11 mouse cellular contexts compared by ENCODE assay signal in the genomic region with DNA sequence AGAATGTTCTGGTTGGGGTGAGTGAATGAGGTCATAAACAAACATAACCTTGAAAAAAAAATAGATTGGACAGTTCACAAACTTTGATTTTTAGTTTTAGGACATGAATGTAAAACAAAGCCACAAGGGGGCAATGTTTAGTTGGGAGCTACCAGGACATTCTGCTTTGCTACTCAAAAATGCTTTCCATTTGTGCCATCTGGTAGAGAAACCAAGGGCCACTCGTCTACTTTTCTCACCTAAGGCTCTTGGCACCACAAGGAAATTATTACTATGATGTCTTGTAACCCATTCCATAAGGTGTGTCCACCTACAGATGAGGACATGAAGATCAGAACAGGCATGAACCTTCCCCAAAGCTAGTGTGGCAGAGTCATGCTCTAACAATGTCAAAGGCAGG. TPM values are rescaled to one million over a fixed set of nuclear protein-coding genes. Genes with fewer than 3 reads are reported as not detected.
DNase-seq lines count a peak whose midpoint lies in the region; ATAC-seq lines count a peak whose summit lies in the region.
"Had no signal": no experiment of that assay in that cellular context is flagged by ENCODE, and none has a peak within 500 bp of the region (broad histone marks: within the 10 kb centered on the region; RNA-seq: fewer than 3 reads in every experiment).

No protein-coding gene starts in this region.

- no peaks in the 10 kb centered on the region for H3K4me1 ChIP-seq in forebrain, embryonic 14.5 days (ENCODE audit: control insufficient read depth, insufficient read depth, low read length)
- no peaks in the 10 kb centered on the region for H3K4me1 ChIP-seq in forebrain, embryonic 12.5 days
- no peaks in the 10 kb centered on the region for H3K4me1 ChIP-seq in limb, embryonic 11.5 days (ENCODE audit: control insufficient read depth, insufficient read depth, low read length)
- no peaks in the 10 kb centered on the region for H3K4me1 ChIP-seq in limb, embryonic 10.5 days

- no peaks in the 10 kb centered on the region for H3K36me3 ChIP-seq in forebrain, embryonic 14.5 days (ENCODE audit: control insufficient read depth, insufficient read depth, low read length)
- no peaks in the 10 kb centered on the region for H3K36me3 ChIP-seq in forebrain, embryonic 12.5 days (replicated peaks)
- no peaks in the 10 kb centered on the region for H3K36me3 ChIP-seq in limb, embryonic 11.5 days (ENCODE audit: control insufficient read depth, insufficient read depth, low read length)
- H3K36me3 ChIP-seq in limb, embryonic 10.5 days, result no peaks in the 10 kb centered on the region

- no peak overlapping the region for H3K4me2 ChIP-seq in forebrain, embryonic 14.5 days (ENCODE audit: low read length)
- no peak overlapping the region for H3K4me2 ChIP-seq in forebrain, embryonic 12.5 days
- H3K4me2 ChIP-seq in limb, embryonic 11.5 days (ENCODE audit: low read depth, severe bottlenecking), result no peak overlapping the region

- no peak overlapping the region for H3K27ac ChIP-seq in forebrain, embryonic 14.5 days (ENCODE audit: low read depth, low read length)
- H3K27ac ChIP-seq in forebrain, embryonic 12.5 days, result no peak overlapping the region
- no peak overlapping the region for H3K27ac ChIP-seq in limb, embryonic 11.5 days (replicated peaks; ENCODE audit: low read depth, low read length)
- H3K27ac ChIP-seq in limb, embryonic 10.5 days, result no peak overlapping the region

- 11% methylated on average over 1 of the region's 1 CpGs for WGBS in forebrain, embryonic 14.5 days
- 5% methylated on average over 1 of the region's 1 CpGs for WGBS in forebrain, embryonic 12.5 days
- 5% methylated on average over 1 of the region's 1 CpGs for WGBS in limb, embryonic 11.5 days
- 14% methylated on average over 1 of the region's 1 CpGs for WGBS in limb, embryonic 10.5 days

- no peak overlapping the region for H3K9ac ChIP-seq in forebrain, embryonic 14.5 days (ENCODE audit: low read length)
- no peak overlapping the region for H3K9ac ChIP-seq in forebrain, embryonic 12.5 days
- H3K9ac ChIP-seq in limb, embryonic 11.5 days (ENCODE audit: low read length), result no peak overlapping the region

- ATAC-seq in forebrain, embryonic 14.5 days, result 0 out of 2 replicates have a peak, but pooled peaks have one; percentile 23
- ATAC-seq in forebrain, embryonic 12.5 days (ENCODE audit: low FRiP score), result no peak
- no peak for ATAC-seq in limb, embryonic 11.5 days (ENCODE audit: insufficient number of reproducible peaks, low FRiP score, low TSS enrichment, low read depth)
- no peak for ATAC-seq in megakaryocyte-erythroid progenitor cell, adult 5-6 weeks (replicated peaks; ENCODE audit: low FRiP score, low TSS enrichment, poor library complexity, severe bottlenecking)

- DNase-seq in forebrain, embryonic 14.5 days (ENCODE audit: low spot score), result peak; percentile 56
- DNase-seq in limb, embryonic 11.5 days (ENCODE audit: low spot score), result peak; percentile 21
- no peak for DNase-seq in limb, embryonic 10.5 days (ENCODE audit: low spot score)
- DNase-seq in Muller cell, postnatal 12 days (ENCODE audit: inconsistent ontology term), result peak; percentile 17
- DNase-seq in kidney, postnatal 14 days, result peak; percentile 8
- no peak for DNase-seq in urinary bladder, adult 2 months (ENCODE audit: low spot score)
- DNase-seq: left cerebral cortex, postnatal 4 days had no signal

- no peaks in the 10 kb centered on the region for H3K27me3 ChIP-seq in forebrain, embryonic 14.5 days (replicated peaks; ENCODE audit: control insufficient read depth, insufficient read depth, low read length)
- no peaks in the 10 kb centered on the region for H3K27me3 ChIP-seq in forebrain, embryonic 12.5 days
- no peaks in the 10 kb centered on the region for H3K27me3 ChIP-seq in limb, embryonic 11.5 days (ENCODE audit: control insufficient read depth, insufficient read depth, low read length)
- no peaks in the 10 kb centered on the region for H3K27me3 ChIP-seq in limb, embryonic 10.5 days (ENCODE audit: low read depth, poor library complexity, severe bottlenecking)
- H3K27me3 ChIP-seq: CH12.LX had no signal

- no peak overlapping the region for H3K4me3 ChIP-seq in forebrain, embryonic 14.5 days (ENCODE audit: low read depth, low read length)
- H3K4me3 ChIP-seq in forebrain, embryonic 12.5 days (replicated peaks), result no peak overlapping the region
- no peak overlapping the region for H3K4me3 ChIP-seq in limb, embryonic 11.5 days (ENCODE audit: low read depth, low read length)
- H3K4me3 ChIP-seq in limb, embryonic 10.5 days, result no peak overlapping the region
- H3K4me3 ChIP-seq: erythroblast, embryonic 14.5 days had no signal

- H3K9me3 ChIP-seq in forebrain, embryonic 14.5 days (replicated peaks; ENCODE audit: control insufficient read depth, low read length), result no peaks in the 10 kb centered on the region
- H3K9me3 ChIP-seq in forebrain, embryonic 12.5 days, result no peaks in the 10 kb centered on the region
- no peaks in the 10 kb centered on the region for H3K9me3 ChIP-seq in limb, embryonic 11.5 days (ENCODE audit: control insufficient read depth, low read length)
- no peaks in the 10 kb centered on the region for H3K9me3 ChIP-seq in limb, embryonic 10.5 days (replicated peaks)

RNA-seq across cellular contexts. Expression of gene BC030500, which starts 25.1 kb away (rescaled TPM):
- polyA plus RNA-seq in forebrain, embryonic 14.5 days (2014; fragmentation: Nextera tagmentation; extraction: Ambion mirVana), result 5.9 and 6.0 TPM in 2 replicates
- polyA plus RNA-seq in forebrain, embryonic 12.5 days (2016; fragmentation: Nextera tagmentation; extraction: Ambion mirVana), result 2.9 and 3.2 TPM in 2 replicates
- 0.97 and 1.4 TPM in 2 replicates for polyA plus RNA-seq in limb, embryonic 11.5 days (2014; fragmentation: Nextera tagmentation; extraction: Ambion mirVana)
- 1.1 and 1.6 TPM in 2 replicates for polyA plus RNA-seq in limb, embryonic 10.5 days (2016; fragmentation: Nextera tagmentation; extraction: Ambion mirVana)
- not detected in 2 replicates for total RNA-seq in megakaryocyte-erythroid progenitor cell, adult 5-6 weeks (2014; fragmentation: Nextera tagmentation)
- total RNA-seq in megakaryocyte-erythroid progenitor cell, adult 5-6 weeks (2017), result not detected in 2 replicates
- polyA plus RNA-seq in urinary bladder, adult 2 months (2012; rRNA removed), result not detected in 2 replicates
- total RNA-seq: CH12.LX had no signal
- polyA plus RNA-seq: erythroblast, embryonic 14.5 days had no signal

RNA-seq across cellular contexts. Expression of gene Galntl6, which starts 26.0 kb away (rescaled TPM):
- 4.0 and 6.1 TPM in 2 replicates for polyA plus RNA-seq in forebrain, embryonic 14.5 days (2014; fragmentation: Nextera tagmentation; extraction: Ambion mirVana)
- 2.5 TPM in 2 replicates for polyA plus RNA-seq in forebrain, embryonic 12.5 days (2016; fragmentation: Nextera tagmentation; extraction: Ambion mirVana)
- polyA plus RNA-seq in limb, embryonic 11.5 days (2014; fragmentation: Nextera tagmentation; extraction: Ambion mirVana), result 0.45 and 1.6 TPM in 2 replicates
- 0.38 and 0.73 TPM in 2 replicates for polyA plus RNA-seq in limb, embryonic 10.5 days (2016; fragmentation: Nextera tagmentation; extraction: Ambion mirVana)
- total RNA-seq in megakaryocyte-erythroid progenitor cell, adult 5-6 weeks (2014; fragmentation: Nextera tagmentation), result not detected in 2 replicates
- not detected in 2 replicates for total RNA-seq in megakaryocyte-erythroid progenitor cell, adult 5-6 weeks (2017)
- polyA plus RNA-seq in urinary bladder, adult 2 months (2012; rRNA removed), result 0.09 and 0.26 TPM in 2 replicates
- total RNA-seq: CH12.LX had no signal
- polyA plus RNA-seq: erythroblast, embryonic 14.5 days had no signal

Comparison
In these comparisons a context has a peak if more than half of its experiments do, and no peak if none do; other contexts are left out.
1. DNase-seq: peak in forebrain, embryonic 14.5 days (single experiment), limb, embryonic 11.5 days (single experiment), Muller cell, postnatal 12 days (single experiment) and kidney, postnatal 14 days (single experiment); none in limb, embryonic 10.5 days (single experiment) and urinary bladder, adult 2 months (single experiment).